Mouse (Mus musculus) gastrocnemius, postnatal 4 days (tissue): ENCODE data around the gene Tpsg1. TPM values are rescaled to one million over a fixed set of nuclear protein-coding genes. Genes with fewer than 3 reads are reported as not detected.

Source experiments
- DNase-seq, 2 experiments: peaks; one replicate each; pipeline ENCODE4 v3.0.0; 2021 to 2022; ENCODE audit warnings: low spot score in 2 of 2, mixed read lengths in 2 of 2
- total RNA-seq, 2 experiments: library from RNA; stranded (reverse); gene quantifications; 2 replicates each; pipeline ENCODE4 v1.2.3; 2021

Tpsg1 gene
- total RNA-seq, 2 experiments from 2014 or later = 0.54 to 0.60 TPM

DNA sequence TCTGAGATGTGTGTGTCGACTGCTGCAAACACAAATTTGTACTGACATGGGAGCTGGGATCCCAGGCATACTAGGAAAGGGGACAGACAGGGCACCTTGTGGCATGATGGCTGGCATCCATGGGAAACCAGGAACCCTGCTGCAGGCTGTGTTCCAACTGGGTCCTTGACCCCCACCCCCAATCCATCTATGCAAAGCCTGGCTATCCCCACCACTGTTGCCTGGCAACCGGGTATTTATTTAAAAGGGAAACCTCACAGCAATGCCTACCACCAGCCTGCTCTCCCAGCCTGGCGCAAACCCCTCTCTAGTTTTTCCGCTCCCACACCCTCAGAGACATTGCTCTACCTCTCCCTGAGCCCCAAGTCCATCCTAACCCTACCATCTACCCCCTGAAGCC is 38.3 kb downstream of the Tpsg1 start:
- no peak for DNase-seq

DNA sequence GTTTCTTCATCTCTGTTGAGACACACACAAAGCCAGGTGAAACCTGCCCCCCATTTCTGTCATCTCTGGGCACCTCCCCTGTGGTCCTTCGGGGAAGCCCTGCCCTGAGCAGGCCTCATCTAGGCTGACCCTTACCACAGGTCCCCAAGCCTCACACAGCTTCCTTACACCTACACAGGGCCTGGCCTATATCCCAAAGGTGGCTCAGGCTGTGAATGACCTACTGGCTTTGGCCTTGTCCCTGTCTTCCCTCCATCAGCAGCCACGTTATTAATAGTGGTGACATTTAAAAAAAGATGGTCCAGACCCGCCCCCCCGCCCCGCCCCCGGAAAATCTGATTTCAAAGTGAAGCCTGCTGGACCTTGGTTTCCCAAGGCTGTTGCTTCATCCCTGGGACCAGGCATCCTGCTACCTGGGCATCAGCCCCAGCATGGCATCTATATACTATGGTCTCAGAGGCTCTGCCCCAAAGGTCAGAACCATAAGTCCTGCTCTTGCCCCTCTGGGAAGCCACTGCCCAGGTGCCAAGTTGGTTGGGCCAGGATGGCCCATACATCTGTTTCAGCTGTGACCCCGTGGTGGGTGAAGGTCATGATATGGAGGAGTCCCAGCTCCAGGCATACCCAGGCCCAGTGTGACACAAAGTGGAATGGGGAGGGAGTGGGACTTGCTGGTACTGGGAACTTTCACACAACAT is 39.4 kb downstream of the Tpsg1 start:
- DNase-seq = no peak

DNA sequence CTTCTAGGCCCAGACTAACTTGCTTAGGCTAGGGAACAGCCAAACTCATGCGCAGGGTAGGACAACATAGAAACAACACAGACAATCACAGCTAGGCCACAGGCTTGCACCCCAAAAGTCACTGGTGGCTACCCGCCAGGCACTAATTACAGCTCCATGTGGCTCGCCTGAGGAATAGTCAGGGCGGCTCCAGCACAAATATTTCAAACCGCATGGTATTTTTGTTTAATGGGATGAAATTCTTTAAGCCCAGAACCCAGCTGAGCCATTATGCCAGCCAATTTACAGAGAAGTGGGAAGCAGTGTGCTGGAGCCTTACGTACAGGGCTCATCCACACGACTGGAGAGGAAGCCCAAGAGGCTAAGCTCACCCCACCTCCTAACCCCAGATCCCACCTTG is 40.5 kb downstream of the Tpsg1 start:
- no peak for DNase-seq

DNA sequence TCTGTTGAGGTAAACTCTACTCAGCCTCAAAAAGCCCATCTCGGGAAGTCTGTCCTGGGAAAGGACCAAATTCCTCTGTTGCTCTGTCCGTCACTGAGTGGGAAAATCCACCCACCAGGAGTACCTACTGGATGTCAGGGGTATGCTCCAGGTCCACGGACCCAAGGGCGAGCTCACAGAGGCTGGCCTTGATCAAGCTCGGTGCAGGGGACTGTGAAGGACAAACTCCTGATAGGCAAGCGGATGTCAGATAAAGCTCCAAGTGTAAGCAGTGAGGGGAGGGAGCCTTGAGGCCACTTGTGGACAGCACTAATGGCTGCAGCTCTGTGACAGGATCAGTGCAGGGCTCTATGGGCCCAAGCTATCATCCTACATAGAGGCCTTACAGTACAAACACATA is 41.1 kb downstream of the Tpsg1 start:
- DNase-seq = no peak

DNA sequence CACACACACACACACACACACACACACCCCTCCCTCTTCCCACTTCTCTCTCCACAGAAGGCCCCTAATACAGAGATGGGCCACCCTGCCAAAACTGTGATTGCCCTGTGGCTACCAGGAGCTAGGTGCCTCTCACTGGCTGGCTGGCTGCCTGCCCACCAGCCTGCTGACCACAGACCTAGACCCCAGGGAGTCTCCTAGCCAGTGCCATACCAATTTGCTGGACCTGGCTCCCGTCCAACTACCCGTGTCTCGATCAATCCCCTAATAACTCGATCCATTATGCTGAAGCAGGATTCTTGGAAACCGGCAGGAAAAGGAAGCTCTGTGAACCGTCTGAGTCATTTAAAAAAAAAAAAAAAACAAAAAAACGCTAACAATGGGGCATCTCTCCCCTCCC is 41.7 kb downstream of the Tpsg1 start:
- DNase-seq = no peak

DNA sequence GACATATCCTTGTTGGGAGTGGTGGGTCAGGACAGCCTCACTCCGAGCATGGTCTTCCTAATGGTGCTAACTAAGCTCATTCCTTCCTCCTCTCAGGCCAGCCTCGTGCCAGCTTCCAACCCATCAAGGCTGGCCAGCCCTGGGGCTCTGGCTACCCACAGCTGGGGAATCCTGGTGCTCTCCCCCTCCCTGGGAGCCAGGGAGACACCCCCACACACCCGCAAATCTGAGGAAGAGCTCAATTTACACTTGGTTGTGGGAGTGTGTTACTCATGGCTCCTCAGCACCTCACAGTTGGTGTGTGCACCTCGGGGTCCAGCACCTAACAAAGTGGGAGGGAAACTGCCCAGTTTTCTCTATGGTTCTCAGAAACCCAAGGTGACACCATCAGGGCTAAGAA is 42.2 kb downstream of the Tpsg1 start:
- no peak for DNase-seq

DNA sequence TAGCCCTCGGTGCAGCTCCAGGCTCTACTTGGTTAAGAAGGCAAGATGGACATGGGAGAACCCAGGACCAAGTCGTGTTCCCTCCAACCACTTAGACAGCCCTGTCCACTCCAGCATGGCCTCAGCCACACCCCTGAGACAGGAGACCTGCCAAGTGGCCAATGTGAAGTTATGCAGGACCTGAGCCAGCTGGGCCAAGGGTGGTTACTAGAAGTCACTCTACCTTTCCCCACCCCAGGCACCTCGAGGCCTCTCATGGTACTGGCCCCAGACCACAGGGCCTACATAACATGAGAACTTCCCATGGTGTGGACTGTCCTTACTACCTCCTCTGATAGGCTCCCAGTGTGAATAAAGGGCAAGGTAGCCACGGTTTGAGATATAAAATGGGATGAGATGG is 45.1 kb downstream of the Tpsg1 start:
- no peak for DNase-seq

DNA sequence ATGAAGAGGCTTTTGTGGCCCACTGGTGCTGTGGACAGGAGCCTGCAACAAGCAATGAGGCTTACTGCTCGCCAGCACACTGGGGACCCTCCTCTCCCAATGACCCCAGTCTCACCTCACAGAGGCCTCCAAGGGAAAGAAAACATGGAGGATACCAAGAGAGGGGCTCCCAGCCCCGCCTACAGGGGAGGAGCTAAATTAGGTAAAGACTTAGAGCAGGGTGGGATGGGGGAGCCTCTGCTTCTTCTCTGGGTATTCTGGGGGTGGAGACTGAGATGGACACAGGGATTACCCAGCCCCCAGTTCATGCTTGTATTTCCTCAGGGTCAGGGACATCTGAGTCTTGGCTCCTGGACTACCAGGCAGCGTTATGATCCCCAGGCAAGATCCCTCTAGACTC is 45.8 kb downstream of the Tpsg1 start:
- no peak for DNase-seq

DNA sequence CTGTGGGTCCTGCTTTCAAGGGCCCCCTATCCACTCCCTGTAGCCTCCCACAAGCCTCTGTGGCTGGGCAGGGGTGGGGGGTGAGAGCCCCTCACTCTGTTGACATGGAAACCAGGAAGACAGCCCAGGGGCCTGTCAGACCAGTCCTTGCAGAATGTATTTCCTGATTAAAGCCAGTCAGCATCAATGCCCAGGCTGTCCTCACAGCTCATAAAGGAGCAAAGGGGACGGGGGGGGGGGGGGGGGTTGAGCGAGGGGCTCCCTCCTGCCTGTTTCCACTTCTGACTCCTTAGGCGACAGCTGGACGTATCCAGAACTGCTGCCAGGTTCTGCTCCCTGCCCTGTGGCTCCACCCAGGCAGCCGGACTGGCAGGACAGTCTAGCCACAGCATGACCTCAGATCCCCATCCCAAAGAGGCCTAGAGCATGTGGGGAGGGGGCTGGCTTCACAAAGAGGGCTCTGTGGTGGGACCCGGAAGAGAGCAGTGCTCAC is 46.4 kb downstream of the Tpsg1 start:
- DNase-seq = no peak

DNA sequence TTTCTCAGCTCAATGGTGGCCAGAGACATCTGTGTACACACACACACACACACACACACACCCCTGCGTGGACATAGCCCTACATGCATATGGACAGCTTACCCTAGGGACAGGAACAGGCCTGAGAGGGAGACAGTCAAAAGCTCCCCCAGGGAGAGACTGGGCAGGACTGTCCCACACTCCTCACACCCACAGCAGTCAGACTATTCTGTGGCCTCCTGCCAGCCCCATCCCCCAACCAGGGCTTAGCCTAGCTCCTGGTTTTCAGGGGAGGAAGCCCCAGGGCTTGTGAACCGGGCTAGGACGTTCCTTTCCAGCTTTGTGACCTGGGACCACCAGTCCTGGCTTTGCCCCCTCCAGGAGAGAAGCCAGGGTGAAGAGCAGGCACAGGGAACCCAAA is 47.1 kb downstream of the Tpsg1 start:
- DNase-seq = peak in 1 of 2 experiments; percentile 38

DNA sequence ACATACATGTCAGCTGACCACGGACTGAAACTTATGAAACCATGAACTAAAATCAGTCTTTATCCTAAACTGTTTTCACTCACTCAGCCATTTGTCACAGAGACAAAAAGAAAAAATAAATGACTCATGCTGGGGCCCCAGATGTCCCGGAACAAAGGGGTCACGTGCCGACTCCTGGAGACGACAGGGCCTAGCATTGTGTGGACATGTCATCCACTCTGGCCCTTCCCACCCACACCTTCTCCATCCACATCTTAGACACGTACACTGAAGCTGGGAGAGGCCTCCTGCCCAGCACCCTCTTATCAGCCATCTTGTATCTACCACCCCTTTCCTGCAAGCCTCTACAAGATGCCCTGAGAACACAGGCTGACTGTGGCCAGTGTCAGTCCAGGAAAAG is 48.9 kb downstream of the Tpsg1 start:
- no peak for DNase-seq

DNA sequence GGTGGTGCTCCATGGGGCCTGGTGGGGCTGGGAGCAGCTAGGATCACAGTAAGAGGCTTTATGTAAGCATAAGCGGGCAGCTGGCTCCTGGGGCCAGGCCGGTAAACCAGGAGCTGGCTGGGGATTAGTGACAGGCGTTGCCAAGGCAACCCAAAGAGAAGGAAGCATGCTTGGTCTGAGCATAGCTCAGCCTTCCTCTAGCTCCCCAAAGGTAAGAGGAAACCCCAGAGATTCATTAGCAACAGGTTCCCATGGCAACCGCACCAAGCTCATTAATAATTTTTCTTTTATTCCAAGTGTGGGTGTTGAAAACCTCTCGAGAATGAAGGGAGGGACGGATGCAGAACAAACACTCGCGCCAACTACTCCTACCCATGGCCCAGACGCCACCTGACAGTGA is 49.9 kb downstream of the Tpsg1 start:
- no peak for DNase-seq

DNA sequence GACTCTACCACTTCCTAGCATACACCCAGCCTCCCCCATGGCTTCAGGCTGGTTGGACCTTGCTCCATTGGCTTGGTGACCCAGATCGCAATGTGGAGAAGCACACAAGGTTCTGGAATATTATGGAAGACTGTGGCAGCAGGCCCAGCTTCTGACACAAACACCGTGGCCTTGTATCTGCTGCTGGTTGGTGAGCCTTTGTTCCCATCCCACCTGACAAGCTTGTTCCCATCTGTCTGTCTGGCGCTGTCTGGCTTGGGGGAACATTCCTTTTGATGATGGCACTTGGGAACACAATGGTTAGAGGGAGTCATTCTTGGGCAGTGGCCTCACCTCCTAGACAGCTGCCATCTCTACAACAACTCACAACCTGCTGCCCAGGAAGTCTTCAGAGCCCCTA is 51.9 kb downstream of the Tpsg1 start:
- no peak for DNase-seq

Other genes starting within 250 kb of the Tpsg1 start
- 10 to 100 TPM in 1 of 2 experiments, 1 to 10 TPM in 1; 6.0 to 12.6 TPM for gene Ptx4, start 248.5 kb upstream of the Tpsg1 start, total RNA-seq
- 10 to 100 TPM; 23.0 to 25.0 TPM for gene Clcn7, start 235.9 kb upstream of the Tpsg1 start, total RNA-seq
- under 1 TPM; 0.15 to 0.21 TPM for gene Ccdc154, start 206.8 kb upstream of the Tpsg1 start, total RNA-seq
- not detected for gene Gm38655, start 193.8 kb upstream of the Tpsg1 start, total RNA-seq
- 10 to 100 TPM; 12.5 to 12.9 TPM for gene BC003965, start 184.7 kb upstream of the Tpsg1 start, total RNA-seq
- gene Unkl, start 180.9 kb upstream of the Tpsg1 start, total RNA-seq = 10 to 100 TPM in 1 of 2 experiments, 1 to 10 TPM in 1; 9.5 to 12.6 TPM
- gene Gnptg, start 129.1 kb upstream of the Tpsg1 start, total RNA-seq = 10 to 100 TPM; 14.9 to 16.2 TPM
- 10 to 100 TPM; 25.5 to 26.4 TPM for gene Tsr3, start 129.1 kb upstream of the Tpsg1 start, total RNA-seq
- gene Baiap3, start 112.9 kb upstream of the Tpsg1 start, total RNA-seq = under 1 TPM in 1 of 2 experiments, not detected in 1; 0.54 TPM
- 100 to 1,000 TPM; 178 to 203 TPM for gene Ube2i, start 94.7 kb upstream of the Tpsg1 start, total RNA-seq
- 10 to 100 TPM; 18.4 to 21.5 TPM for gene Prss34, start 70.9 kb upstream of the Tpsg1 start, total RNA-seq
- gene Prss28, start 60.6 kb upstream of the Tpsg1 start, total RNA-seq = not detected
- gene Prss29, start 50.6 kb upstream of the Tpsg1 start, total RNA-seq = not detected
- gene Tpsab1, start 23.7 kb upstream of the Tpsg1 start, total RNA-seq = 10 to 100 TPM; 34.5 to 40.2 TPM
- gene Tpsb2, start 3.0 kb upstream of the Tpsg1 start, total RNA-seq = 100 to 1,000 TPM in 1 of 2 experiments, 10 to 100 TPM in 1; 86.0 to 110 TPM
- gene Cacna1h, start 64.5 kb downstream of the Tpsg1 start, total RNA-seq = 10 to 100 TPM; 20.2 to 22.7 TPM
- gene Tekt4, start 85.3 kb downstream of the Tpsg1 start, total RNA-seq = not detected
- gene Sstr5, start 128.0 kb downstream of the Tpsg1 start, total RNA-seq = not detected
- gene Sox8, start 201.4 kb downstream of the Tpsg1 start, total RNA-seq = 10 to 100 TPM; 26.9 to 33.7 TPM
- 10 to 100 TPM; 16.1 to 18.8 TPM for gene Lmf1, start 209.8 kb downstream of the Tpsg1 start, total RNA-seq